Comparison of ENCODE assay signal across 8 mouse cellular contexts in genomic region chr1:82838469-82839295, GRCm38 (mm10). TPM values are rescaled to one million over a fixed set of nuclear protein-coding genes. Genes with fewer than 3 reads are reported as not detected.
DNase-seq lines count a peak whose midpoint lies in the region; ATAC-seq and TF ChIP-seq lines count a peak whose summit lies in the region.

No protein-coding gene starts in this region.

- WGBS in kidney, embryonic 14.5 days: 29% methylated on average over 18 of the region's 18 CpGs
- 27% methylated on average over 18 of the region's 18 CpGs for WGBS in hindbrain, embryonic 13.5 days
- 35% methylated on average over 18 of the region's 18 CpGs for WGBS in midbrain, embryonic 13.5 days

- H3K36me3 ChIP-seq in kidney, embryonic 14.5 days (ENCODE audit: control insufficient read depth, insufficient read depth, low read length): 0 out of 2 replicates have a peak, but pooled peaks cover 3% of the 10 kb centered on the region
- no peaks in the 10 kb centered on the region; the same call in 1 of the 2 replicates for H3K36me3 ChIP-seq in hindbrain, embryonic 13.5 days
- no peaks in the 10 kb centered on the region for H3K36me3 ChIP-seq in midbrain, embryonic 13.5 days

- no peak overlapping the region for H3K27ac ChIP-seq in kidney, embryonic 14.5 days (ENCODE audit: low read depth, low read length)
- H3K27ac ChIP-seq in cortical plate, adult 2 months (ENCODE audit: insufficient read depth, low read length): no peak overlapping the region
- peak overlapping the region; percentile 93; the same call in 1 of the 2 replicates for H3K27ac ChIP-seq in hindbrain, embryonic 13.5 days
- peak overlapping the region; percentile 89 for H3K27ac ChIP-seq in midbrain, embryonic 13.5 days

- peaks cover 4% of the 10 kb centered on the region; the same call in 1 of the 2 replicates for H3K4me1 ChIP-seq in kidney, embryonic 14.5 days (ENCODE audit: control insufficient read depth, insufficient read depth, low read length)
- peaks cover 3% of the 10 kb centered on the region for H3K4me1 ChIP-seq in cortical plate, adult 2 months (ENCODE audit: control insufficient read depth, insufficient read depth, low read length)
- peaks cover 36% of the 10 kb centered on the region for H3K4me1 ChIP-seq in hindbrain, embryonic 13.5 days (replicated peaks)
- H3K4me1 ChIP-seq in midbrain, embryonic 13.5 days (replicated peaks): peaks cover 31% of the 10 kb centered on the region

- ATAC-seq in kidney, embryonic 14.5 days (ENCODE audit: low FRiP score, low TSS enrichment): no peak; the same call in 1 of the 2 replicates
- ATAC-seq in hindbrain, embryonic 13.5 days (ENCODE audit: low FRiP score): peak; percentile 57
- peak; percentile 46 for ATAC-seq in midbrain, embryonic 13.5 days

- H3K27me3 ChIP-seq in kidney, embryonic 14.5 days (ENCODE audit: control insufficient read depth, insufficient read depth, low read length): no peaks in the 10 kb centered on the region
- H3K27me3 ChIP-seq in hindbrain, embryonic 13.5 days: no peaks in the 10 kb centered on the region
- H3K27me3 ChIP-seq in midbrain, embryonic 13.5 days: no peaks in the 10 kb centered on the region

- H3K9ac ChIP-seq in kidney, embryonic 14.5 days (ENCODE audit: low read depth, low read length): peak overlapping the region; percentile 34; the same call in 1 of the 2 replicates
- peak overlapping the region; percentile 97 for H3K9ac ChIP-seq in hindbrain, embryonic 13.5 days
- H3K9ac ChIP-seq in midbrain, embryonic 13.5 days (replicated peaks): peak overlapping the region; percentile 97

- intact Hi-C loops in left cerebral cortex, postnatal 14 days (cut with DNase I): no loop called here

- TF ChIP-seq POLR2A in cortical plate, adult 2 months (IDR thresholded peaks at IDR 0.05; ENCODE audit: extremely low read depth, insufficient read depth, low read length): no peak

- DNase-seq in kidney, adult 9 months: no peak
- no peak for DNase-seq in left cerebral cortex, postnatal 14 days (ENCODE audit: low spot score in 2 of 2)
- DNase-seq in urinary bladder, postnatal 36 days (ENCODE audit: low spot score in 2 of 2): no peak
- DNase-seq in gastrocnemius, adult 18-20 months (ENCODE audit: low spot score): no peak

- peak overlapping the region; percentile 100 for H3K4me3 ChIP-seq in kidney, embryonic 14.5 days (ENCODE audit: low read length)
- H3K4me3 ChIP-seq in cortical plate, adult 2 months (ENCODE audit: insufficient read depth, low read length): peak overlapping the region; percentile 99
- H3K4me3 ChIP-seq in hindbrain, embryonic 13.5 days: peak overlapping the region; percentile 98
- peak overlapping the region; percentile 98 for H3K4me3 ChIP-seq in midbrain, embryonic 13.5 days (replicated peaks)

- no peaks in the 10 kb centered on the region for H3K9me3 ChIP-seq in kidney, embryonic 14.5 days (ENCODE audit: control insufficient read depth, low read length)
- H3K9me3 ChIP-seq in hindbrain, embryonic 13.5 days: no peaks in the 10 kb centered on the region
- H3K9me3 ChIP-seq in midbrain, embryonic 13.5 days: no peaks in the 10 kb centered on the region

- peak overlapping the region; percentile 63 for H3K4me2 ChIP-seq in kidney, embryonic 14.5 days (replicated peaks; ENCODE audit: low read depth, low read length)
- peak overlapping the region; percentile 63 for H3K4me2 ChIP-seq in hindbrain, embryonic 13.5 days
- peak overlapping the region; percentile 84 for H3K4me2 ChIP-seq in midbrain, embryonic 13.5 days (replicated peaks)

- TF ChIP-seq CTCF in cortical plate, adult 2 months (IDR thresholded peaks at IDR 0.05; ENCODE audit: extremely low read depth, insufficient read depth, low read length): no peak

RNA-seq across cellular contexts. Expression of gene Agfg1, which starts 0.6 kb away (rescaled TPM):
- 27.9 and 47.8 TPM in 2 replicates for polyA plus RNA-seq in kidney, embryonic 14.5 days (2014; fragmentation: Nextera tagmentation; extraction: Ambion mirVana)
- polyA plus RNA-seq in cortical plate, adult 2 months (2012; rRNA removed): 37.5 and 39.5 TPM in 2 replicates
- polyA plus RNA-seq in hindbrain, embryonic 13.5 days (2015; fragmentation: Nextera tagmentation; extraction: Ambion mirVana): 28.7 and 32.6 TPM in 2 replicates
- 26.5 and 31.0 TPM in 2 replicates for polyA plus RNA-seq in midbrain, embryonic 13.5 days (2015; fragmentation: Nextera tagmentation; extraction: Ambion mirVana)
- total RNA-seq in left cerebral cortex, postnatal 14 days (2021): 10 to 100 TPM; 81.8 to 90.3 TPM
- 10 to 100 TPM; 20.4 to 23.4 TPM for total RNA-seq in gastrocnemius, adult 18-20 months (2021)

Comparison
In these comparisons a context has a peak if more than half of its experiments do, and no peak if none do; other contexts are left out.
1. H3K27ac ChIP-seq: peak in hindbrain, embryonic 13.5 days (single experiment) and midbrain, embryonic 13.5 days (single experiment); none in kidney, embryonic 14.5 days (single experiment) and cortical plate, adult 2 months (single experiment).
2. H3K9ac ChIP-seq: peak in every context shown above with its lines; median percentile 97 in hindbrain, embryonic 13.5 days; 97 in midbrain, embryonic 13.5 days; 34 in kidney, embryonic 14.5 days.
3. Peak in every context shown above with its lines, with median percentiles within 50 percentile points of each other: H3K4me2 ChIP-seq and H3K4me3 ChIP-seq.